8 mouse cellular contexts compared by ENCODE assay signal in the genomic region with DNA sequence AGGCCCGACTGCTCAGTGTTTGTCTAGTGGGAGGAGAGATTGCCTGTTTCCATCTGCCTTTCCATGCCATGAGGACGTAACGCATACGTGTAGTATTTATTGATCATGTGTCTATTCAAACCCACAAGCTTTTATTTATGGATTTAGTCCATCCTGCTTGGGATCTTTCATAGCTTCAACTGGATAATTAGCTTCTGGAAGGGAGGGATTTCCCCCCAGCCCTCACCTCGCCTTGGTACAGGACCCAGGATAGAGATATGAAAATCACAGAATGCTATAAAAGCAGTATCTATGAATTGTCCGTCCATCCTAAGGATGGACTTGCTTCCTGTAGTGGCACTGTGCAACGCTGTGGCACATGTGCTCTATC. TPM values are rescaled to one million over a fixed set of nuclear protein-coding genes. Genes with fewer than 3 reads are reported as not detected.
A peak's percentile ranks its signal among the peaks of the same experiment; 100 is the strongest.
DNase-seq lines count a peak whose midpoint lies in the region; ATAC-seq and TF ChIP-seq lines count a peak whose summit lies in the region.

No protein-coding gene starts in this region.

- H3K4me1 ChIP-seq in embryonic facial prominence, embryonic 13.5 days: peaks cover 18% of the 10 kb centered on the region
- peaks cover 19% of the 10 kb centered on the region for H3K4me1 ChIP-seq in intestine, embryonic 14.5 days (replicated peaks; ENCODE audit: control insufficient read depth, insufficient read depth, low read length)

- DNase-seq in left cerebral cortex, adult 2 months (ENCODE audit: extremely low spot score in 1 of 2, low spot score in 2 of 2): no peak
- no peak for DNase-seq in left cerebral cortex, postnatal 4 days
- DNase-seq in intestine, embryonic 14.5 days (ENCODE audit: low spot score): no peak
- no peak for DNase-seq in spleen, postnatal 10 days (ENCODE audit: low spot score in 2 of 2)
- no peak for DNase-seq in ovary, adult 18-20 months (ENCODE audit: low spot score)
- no peak for DNase-seq in left cerebral cortex, postnatal 36 days (ENCODE audit: low spot score in 2 of 2)

- no peak for ATAC-seq in embryonic facial prominence, embryonic 13.5 days (ENCODE audit: insufficient number of reproducible peaks, insufficient read depth, low FRiP score, low TSS enrichment, low read depth)
- ATAC-seq in intestine, embryonic 14.5 days (replicated peaks; ENCODE audit: low FRiP score, low TSS enrichment, low read depth): no peak

- H3K27ac ChIP-seq in left cerebral cortex, adult 2 months: peak overlapping the region; percentile 95
- peak overlapping the region; percentile 94 for H3K27ac ChIP-seq in embryonic facial prominence, embryonic 13.5 days
- peak overlapping the region; percentile 91 for H3K27ac ChIP-seq in intestine, embryonic 14.5 days (ENCODE audit: low read depth)

- WGBS in embryonic facial prominence, embryonic 13.5 days: 50% methylated on average over 7 of the region's 7 CpGs
- WGBS in intestine, embryonic 14.5 days: 42% methylated on average over 7 of the region's 7 CpGs

- H3K79me2 ChIP-seq in myocyte (ENCODE audit: control insufficient read depth, insufficient read depth): peaks cover 37% of the 10 kb centered on the region

- H3K9me3 ChIP-seq in embryonic facial prominence, embryonic 13.5 days: no peaks in the 10 kb centered on the region
- H3K9me3 ChIP-seq in intestine, embryonic 14.5 days (ENCODE audit: control insufficient read depth, low read length): no peaks in the 10 kb centered on the region

- no peaks in the 10 kb centered on the region for H3K27me3 ChIP-seq in embryonic facial prominence, embryonic 13.5 days
- no peaks in the 10 kb centered on the region for H3K27me3 ChIP-seq in intestine, embryonic 14.5 days (replicated peaks; ENCODE audit: control insufficient read depth, insufficient read depth, low read length)
- no peaks in the 10 kb centered on the region for H3K27me3 ChIP-seq in myocyte (ENCODE audit: control insufficient read depth, insufficient read depth, insufficient read length)

- peak overlapping the region; percentile 87 for H3K4me3 ChIP-seq in left cerebral cortex, adult 2 months
- H3K4me3 ChIP-seq in embryonic facial prominence, embryonic 13.5 days: peak overlapping the region; percentile 94
- H3K4me3 ChIP-seq in intestine, embryonic 14.5 days (ENCODE audit: low read depth, low read length): peak overlapping the region; percentile 94
- peak overlapping the region; percentile 64 for H3K4me3 ChIP-seq in myocyte

- intact Hi-C loops in left cerebral cortex, adult 2 months (cut with DNase I): loop anchor here (5.0 kb wide), 1 partner anchor 109 kb away; the partner anchor contains the start of gene Gm10190
- intact Hi-C loops in left cerebral cortex, postnatal 4 days (cut with DNase I): loop anchor here (2.0 kb wide), 1 partner anchor 78 kb away; no protein-coding TSS in a partner anchor
- intact Hi-C loops in left cerebral cortex, postnatal 36 days (cut with DNase I): no loop called here

- H3K36me3 ChIP-seq in embryonic facial prominence, embryonic 13.5 days: 0 out of 2 replicates have a peak, but pooled peaks cover 5% of the 10 kb centered on the region
- no peaks in the 10 kb centered on the region for H3K36me3 ChIP-seq in intestine, embryonic 14.5 days (ENCODE audit: control insufficient read depth, insufficient read depth, low read length)
- H3K36me3 ChIP-seq in myocyte (ENCODE audit: control insufficient read depth, insufficient read depth): no peaks in the 10 kb centered on the region

- peak overlapping the region; percentile 78 for H3K4me2 ChIP-seq in embryonic facial prominence, embryonic 13.5 days
- peak overlapping the region; percentile 72 for H3K4me2 ChIP-seq in intestine, embryonic 14.5 days (ENCODE audit: low read length)
- peak overlapping the region; percentile 81 for H3K4me2 ChIP-seq in myocyte (ENCODE audit: low read depth)

- H3ac ChIP-seq in myocyte (ENCODE audit: control insufficient read depth, insufficient read length): peak overlapping the region; percentile 85

- TF ChIP-seq POLR2A in myocyte (IDR thresholded peaks at IDR 0.05; ENCODE audit: insufficient read length, low read depth): no peak

- no peak for TF ChIP-seq CTCF in left cerebral cortex, adult 2 months (IDR thresholded peaks at IDR 0.05)

- peak overlapping the region; percentile 94; the same call in 1 of the 2 replicates for H3K9ac ChIP-seq in embryonic facial prominence, embryonic 13.5 days
- peak overlapping the region; percentile 88 for H3K9ac ChIP-seq in intestine, embryonic 14.5 days (ENCODE audit: low read length)

TF ChIP-seq in myocyte, 11 proteins besides CTCF, POLR2A, EP300 and RAD21:
- TF ChIP-seq SRF (IDR thresholded peaks at IDR 0.05; ENCODE audit: control insufficient read depth, insufficient read length, low read depth) (no peak), E2F4 (IDR thresholded peaks at IDR 0.05; ENCODE audit: insufficient read depth) (no peak), POLR2AphosphoS2 (IDR thresholded peaks at IDR 0.05; ENCODE audit: insufficient read length, low read depth) (no peak), MYOD1 (IDR thresholded peaks at IDR 0.05; ENCODE audit: control insufficient read depth in 1 of 3, insufficient read length in 2 of 3, low read depth in 2 of 3) (no peak), TCF3 (IDR thresholded peaks at IDR 0.05; ENCODE audit: insufficient read length, low read depth) (no peak), MYOG (IDR thresholded peaks at IDR 0.05; ENCODE audit: control insufficient read depth in 1 of 3, insufficient read depth in 1 of 3, insufficient read length in 2 of 3, low read depth in 2 of 3) (no peak), TCF12 (IDR thresholded peaks at IDR 0.05; ENCODE audit: insufficient read depth, poor library complexity, severe bottlenecking) (no peak), USF1 (IDR thresholded peaks at IDR 0.05; ENCODE audit: low read depth) (no peak), MAX (IDR thresholded peaks at IDR 0.05; ENCODE audit: low read depth) (no peak), REST (IDR thresholded peaks at IDR 0.05; ENCODE audit: insufficient read depth, insufficient read length) (no peak), CEBPB (IDR thresholded peaks at IDR 0.05; ENCODE audit: insufficient read depth, poor library complexity, severe bottlenecking) (no peak)

RNA-seq across cellular contexts. Expression of gene Sos1, which starts 0.6 kb away (rescaled TPM):
- total RNA-seq in left cerebral cortex, adult 2 months (2021): 10 to 100 TPM; 33.0 to 36.6 TPM
- total RNA-seq in left cerebral cortex, postnatal 4 days (2021): 10 to 100 TPM; 43.5 to 45.9 TPM
- 5.5 and 6.8 TPM in 2 replicates for polyA plus RNA-seq in embryonic facial prominence, embryonic 13.5 days (2015; fragmentation: Nextera tagmentation; extraction: Ambion mirVana)
- 8.1 and 8.4 TPM in 2 replicates for polyA plus RNA-seq in intestine, embryonic 14.5 days (2014; fragmentation: Nextera tagmentation; extraction: Ambion mirVana)
- 4.7 TPM for polyA plus RNA-seq in myocyte (2012; fragmentation: generic; extraction: Trizol)
- total RNA-seq in left cerebral cortex, postnatal 36 days (2021): 10 to 100 TPM; 29.8 to 33.6 TPM
